Mouse (Mus musculus) heart, embryonic 15.5 days (tissue): Measurements from ENCODE around the gene Nbdy. TPM values are rescaled to one million over a fixed set of nuclear protein-coding genes. Genes with fewer than 3 reads are reported as not detected.
A peak's percentile ranks its signal among the peaks of the same experiment; 100 is the strongest.

Experiments used
- ATAC-seq: fragments of 200-750 bp; cut with Nextera tagmentation; replicated peaks from 2 replicates; pipeline ENCODE4 v1.8.0; 2017; ENCODE audit warnings: low read depth, moderate TSS enrichment; ENCODE audit not compliant: insufficient number of reproducible peaks, insufficient read depth, low FRiP score
- H3K27ac ChIP-seq: fragments of 300-500 bp; sonication (generic); 2 replicates; pipeline ENCODE4 v1.5.1; 2015; ENCODE audit warnings: mild to moderate bottlenecking, inconsistent platforms
- H3K27me3 ChIP-seq: fragments of 300-500 bp; sonication (generic); 2 replicates; pipeline ENCODE4 v1.6.1; 2015; ENCODE audit warnings: inconsistent platforms
- H3K36me3 ChIP-seq: fragments of 300-500 bp; sonication (generic); 2 replicates; pipeline ENCODE4 v1.6.1; 2015; ENCODE audit warnings: mild to moderate bottlenecking, inconsistent platforms
- H3K4me1 ChIP-seq: fragments of 300-500 bp; sonication (generic); replicated peaks from 2 replicates; pipeline ENCODE4 v1.6.1; 2015; ENCODE audit warnings: inconsistent platforms
- H3K4me2 ChIP-seq: fragments of 300-500 bp; sonication (generic); 2 replicates; pipeline ENCODE4 v1.6.1; 2015; ENCODE audit warnings: inconsistent platforms, mild to moderate bottlenecking, moderate library complexity
- H3K4me3 ChIP-seq: fragments of 300-500 bp; sonication (generic); 2 replicates; pipeline ENCODE4 v1.5.1; 2015; ENCODE audit warnings: mild to moderate bottlenecking, inconsistent platforms
- H3K9ac ChIP-seq: fragments of 300-500 bp; sonication (generic); 2 replicates; pipeline ENCODE4 v1.6.1; 2015; ENCODE audit warnings: mild to moderate bottlenecking, inconsistent platforms
- H3K9me3 ChIP-seq: fragments of 300-500 bp; sonication (generic); replicated peaks from 2 replicates; pipeline ENCODE4 v1.6.1; 2016; ENCODE audit warnings: inconsistent platforms
- WGBS: fragments of 180-500 bp; shearing (Covaris S2); methylation state at CpG from one replicate; pipeline ENCODE4 v1.1.7; 2015; ENCODE audit warnings: mixed read lengths; 5-methylcytosine and 5-hydroxymethylcytosine counted together
- polyA plus RNA-seq: library from polyadenylated mRNA; unstranded; fragments of >200 nt; fragmentation: Nextera tagmentation; extraction: Ambion mirVana; gene quantifications from 2 replicates; pipeline ENCODE4 v1.2.1, GENCODE M21; 2015

Gene Nbdy
- 73.7 and 75.6 TPM in 2 replicates for polyA plus RNA-seq

DNA sequence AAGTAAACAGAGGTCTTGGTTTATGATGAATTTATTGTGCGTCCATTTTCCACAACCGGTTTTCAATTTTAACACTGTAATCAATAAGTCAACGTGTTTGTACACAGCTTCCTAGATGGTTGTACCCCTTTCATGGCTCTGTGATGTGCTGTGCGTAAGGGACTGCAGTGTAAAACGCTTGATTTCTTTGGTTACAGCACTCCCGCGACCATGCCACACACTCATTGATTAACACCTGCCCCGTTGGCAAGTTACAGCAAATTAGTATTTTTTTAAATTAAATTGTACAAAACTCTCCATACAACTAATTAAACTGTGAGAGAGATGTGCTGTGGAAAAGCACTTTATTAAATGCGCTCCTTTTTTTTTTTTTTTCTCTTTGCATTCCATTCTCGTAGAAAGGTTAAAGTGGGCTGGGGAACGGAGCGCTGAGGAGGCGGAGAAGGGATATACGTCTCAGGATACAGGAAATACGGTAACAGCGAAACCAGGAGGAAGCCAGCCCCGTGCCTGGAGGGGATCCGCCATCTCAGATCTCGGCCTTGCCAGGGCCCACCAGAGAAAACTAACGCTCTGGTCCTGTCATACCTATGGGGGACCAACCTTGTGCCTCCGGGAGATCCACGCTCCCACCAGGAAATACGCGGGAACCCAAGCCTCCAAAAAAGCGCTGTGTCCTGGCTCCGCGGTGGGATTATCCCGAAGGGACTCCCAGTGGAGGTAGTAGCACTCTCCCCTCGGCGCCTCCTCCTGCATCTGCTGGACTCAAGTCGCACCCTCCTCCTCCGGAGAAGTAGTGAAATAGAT, at the start of gene Nbdy:
Nbdy (plus strand) TSS at position 481 of the 807 bp plus-strand sequence.
- Histone ChIP-seq H3K27ac (peak within 1 kb of the TSS; percentile 74), H3K9ac (peak within 1 kb of the TSS; percentile 67), H3K4me3 (peak within 1 kb of the TSS; percentile 66), H3K27me3 (no peaks in the 10 kb centered on the region), H3K9me3 (no peaks in the 10 kb centered on the region), H3K36me3 (no peaks in the 10 kb centered on the region), H3K4me2 (peak within 1 kb of the TSS; percentile 60), H3K4me1 (no peaks in the 10 kb centered on the region)
- WGBS: 8% methylated on average over 32 of the region's 32 CpGs
- ATAC-seq: peak; percentile 90

DNA sequence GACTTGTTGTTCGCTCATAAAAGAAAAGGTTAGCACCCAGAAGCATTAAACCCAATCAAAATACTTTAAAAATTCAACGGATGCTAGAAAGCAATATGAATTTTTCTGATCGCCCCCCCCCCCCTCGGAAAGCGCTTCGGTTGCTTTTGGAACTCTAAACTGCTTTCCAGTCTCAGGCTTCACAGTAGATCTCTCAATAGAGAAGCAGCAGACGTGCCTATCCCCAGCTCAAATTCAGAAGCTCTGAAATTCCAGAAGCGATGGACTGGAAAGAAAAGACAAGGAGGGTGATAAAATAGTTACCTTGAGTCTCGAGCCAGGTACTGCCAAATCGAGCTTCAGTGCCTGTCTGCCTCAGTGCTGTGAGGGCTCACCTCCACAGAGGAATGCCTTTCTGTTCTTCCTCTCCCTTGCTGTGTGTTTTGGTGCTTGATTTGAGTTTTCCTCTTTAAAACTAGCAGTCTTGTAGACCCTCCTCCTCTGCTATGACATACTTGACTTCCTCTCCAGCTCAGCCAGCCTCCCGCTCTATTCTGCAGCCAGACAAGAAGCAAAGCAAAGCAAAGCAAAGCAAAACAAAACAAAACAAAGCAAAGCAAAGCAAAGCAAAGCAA, 27.5 kb upstream of the Nbdy start, which contains the start of gene Kctd12b:
Kctd12b (minus strand) TSS at position 610 of the 614 bp plus-strand sequence.
- Histone ChIP-seq H3K4me1 (no peaks in the 10 kb centered on the region), H3K27me3 (no peaks in the 10 kb centered on the region), H3K9ac (peak within 1 kb of the TSS; percentile 41), H3K27ac (peak within 1 kb of the TSS; percentile 70), H3K36me3 (no peaks in the 10 kb centered on the region), H3K4me2 (peak within 1 kb of the TSS; percentile 53), H3K9me3 (no peaks in the 10 kb centered on the region), H3K4me3 (peak within 1 kb of the TSS; percentile 50)
- 0 out of 2 replicates have a peak, but pooled peaks have one; percentile 58 for ATAC-seq
- 21% methylated on average over 11 of the region's 11 CpGs for WGBS

DNA sequence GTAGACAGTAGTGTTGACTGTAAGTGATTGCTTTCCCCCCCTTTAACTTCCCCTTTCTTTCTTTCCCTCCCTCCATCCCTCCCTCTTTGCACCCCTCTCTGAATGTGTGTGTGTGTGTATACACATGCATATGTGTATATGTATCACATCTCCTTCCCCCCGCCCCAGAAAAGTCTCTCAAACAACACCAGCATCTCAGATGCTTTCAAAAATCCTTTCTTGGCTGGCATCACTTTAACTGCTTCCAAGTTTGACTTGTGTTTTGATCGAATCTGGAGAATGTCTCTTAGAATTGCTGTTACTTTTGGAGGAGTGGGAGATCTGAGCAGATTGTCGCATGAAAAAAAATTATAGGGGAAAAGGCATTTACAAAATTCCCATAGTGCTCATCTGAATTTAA, 22.9 kb upstream of the Nbdy start:
- H3K4me1 ChIP-seq: no peaks in the 10 kb centered on the region
- no peak overlapping the region for H3K9ac ChIP-seq
- no peak overlapping the region for H3K4me2 ChIP-seq
- WGBS: 63% methylated on average over 3 of the region's 3 CpGs
- H3K27ac ChIP-seq: no peak overlapping the region
- H3K27me3 ChIP-seq: no peaks in the 10 kb centered on the region
- no peaks in the 10 kb centered on the region for H3K36me3 ChIP-seq
- no peak for ATAC-seq
- H3K9me3 ChIP-seq: no peaks in the 10 kb centered on the region
- no peak overlapping the region for H3K4me3 ChIP-seq

DNA sequence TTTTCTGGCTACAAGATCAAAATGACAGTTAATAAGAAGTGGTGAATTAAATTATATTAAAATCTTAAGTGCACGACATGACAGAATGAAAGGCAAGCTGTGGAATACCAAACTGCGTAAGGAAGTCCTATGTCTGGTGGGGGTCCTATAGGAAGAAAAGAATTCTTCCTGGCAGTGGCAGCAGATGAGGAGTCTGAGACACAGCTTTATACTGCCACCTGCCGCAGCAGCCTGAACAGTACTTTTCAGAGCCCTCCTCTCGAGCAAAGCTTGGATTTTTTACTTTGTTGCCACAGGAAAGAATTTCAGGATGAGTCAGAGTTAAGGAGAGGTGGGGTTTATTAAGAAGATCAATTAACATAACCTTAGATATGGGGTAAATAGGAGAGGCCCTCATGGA, 15.7 kb upstream of the Nbdy start:
- 23% methylated on average over 4 of the region's 4 CpGs for WGBS
- Histone ChIP-seq H3K9ac (no peak overlapping the region), H3K4me1 (no peaks in the 10 kb centered on the region), H3K27me3 (no peaks in the 10 kb centered on the region), H3K27ac (no peak overlapping the region), H3K4me2 (no peak overlapping the region), H3K9me3 (no peaks in the 10 kb centered on the region), H3K4me3 (no peak overlapping the region), H3K36me3 (no peaks in the 10 kb centered on the region)
- ATAC-seq: no peak

DNA sequence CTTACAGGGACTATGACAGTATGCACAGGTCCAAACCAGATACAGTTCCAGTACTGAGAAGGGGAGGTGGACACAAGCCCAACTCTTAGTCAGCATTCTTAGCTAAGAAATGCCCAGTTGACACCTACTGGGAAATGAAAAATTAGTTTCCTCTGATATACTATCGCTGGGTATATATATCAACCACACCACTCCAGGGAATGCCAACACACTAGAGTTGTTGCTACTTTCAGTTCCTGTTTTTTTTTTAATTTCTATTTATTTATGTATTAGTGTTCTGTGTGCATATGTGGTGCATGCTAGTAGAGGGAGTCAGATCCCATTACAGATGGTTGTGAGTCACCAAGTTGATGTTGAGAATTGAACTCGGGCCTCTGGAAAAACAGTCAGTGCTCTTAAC, 6.7 kb upstream of the Nbdy start:
- Histone ChIP-seq H3K36me3 (no peaks in the 10 kb centered on the region), H3K9ac (no peak overlapping the region), H3K27me3 (no peaks in the 10 kb centered on the region), H3K4me2 (no peak overlapping the region), H3K4me3 (no peak overlapping the region), H3K4me1 (no peaks in the 10 kb centered on the region), H3K9me3 (no peaks in the 10 kb centered on the region), H3K27ac (no peak overlapping the region)
- no peak for ATAC-seq
- whole genome bisulfite sequencing: 78% methylated on average over 2 of the region's 2 CpGs

DNA sequence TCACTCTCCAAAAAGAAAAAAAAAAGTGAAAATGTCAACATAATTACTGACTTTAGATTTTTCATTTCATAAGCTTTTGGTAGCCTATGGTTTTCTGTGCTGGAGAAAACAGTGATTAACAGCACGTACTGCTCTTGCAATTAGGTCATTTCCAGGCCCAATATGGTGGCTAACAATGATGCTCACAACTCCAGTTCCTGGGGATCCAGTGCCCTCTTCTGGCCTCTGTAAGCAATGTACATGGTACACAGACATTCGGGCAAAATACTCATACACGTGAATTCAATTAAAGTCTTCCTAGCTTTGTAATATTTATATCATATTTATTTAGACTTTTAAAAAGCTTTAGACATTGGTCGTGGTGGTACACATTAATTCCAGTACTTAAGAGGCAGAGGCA, 3.8 kb upstream of the Nbdy start:
- Histone ChIP-seq H3K4me1 (no peaks in the 10 kb centered on the region), H3K27ac (no peak overlapping the region), H3K9me3 (no peaks in the 10 kb centered on the region), H3K36me3 (no peaks in the 10 kb centered on the region), H3K4me3 (no peak overlapping the region), H3K27me3 (no peaks in the 10 kb centered on the region), H3K4me2 (no peak overlapping the region), H3K9ac (no peak overlapping the region)
- 36% methylated on average over 4 of the region's 4 CpGs for WGBS
- no peak for ATAC-seq

DNA sequence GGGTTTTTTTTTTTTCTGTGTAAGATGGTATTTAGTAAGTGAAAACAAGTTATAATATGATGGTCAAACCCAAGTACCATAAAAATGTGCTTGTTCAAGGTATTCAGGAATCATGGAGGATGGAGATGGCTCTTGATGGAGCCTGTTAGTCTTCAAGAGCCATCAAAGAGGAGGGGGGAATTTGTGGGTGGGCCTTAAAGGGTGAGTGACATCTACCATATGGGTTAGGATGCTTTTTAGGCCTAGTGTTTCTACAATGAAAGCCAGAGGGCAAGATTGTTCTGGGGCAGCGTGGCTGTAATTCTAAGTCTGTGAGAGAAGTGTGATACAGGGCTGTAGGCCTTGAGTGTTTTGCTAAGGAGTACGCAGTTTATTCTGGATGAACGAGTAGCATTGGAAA, 1.0 kb downstream of the Nbdy start:
- Histone ChIP-seq H3K36me3 (no peaks in the 10 kb centered on the region), H3K27me3 (no peaks in the 10 kb centered on the region), H3K9me3 (no peaks in the 10 kb centered on the region), H3K9ac (no peak overlapping the region), H3K27ac (no peak overlapping the region), H3K4me3 (peak overlapping the region; percentile 66), H3K4me1 (no peaks in the 10 kb centered on the region), H3K4me2 (peak overlapping the region; percentile 55)
- WGBS: 29% methylated on average over 3 of the region's 3 CpGs
- ATAC-seq: no peak

DNA sequence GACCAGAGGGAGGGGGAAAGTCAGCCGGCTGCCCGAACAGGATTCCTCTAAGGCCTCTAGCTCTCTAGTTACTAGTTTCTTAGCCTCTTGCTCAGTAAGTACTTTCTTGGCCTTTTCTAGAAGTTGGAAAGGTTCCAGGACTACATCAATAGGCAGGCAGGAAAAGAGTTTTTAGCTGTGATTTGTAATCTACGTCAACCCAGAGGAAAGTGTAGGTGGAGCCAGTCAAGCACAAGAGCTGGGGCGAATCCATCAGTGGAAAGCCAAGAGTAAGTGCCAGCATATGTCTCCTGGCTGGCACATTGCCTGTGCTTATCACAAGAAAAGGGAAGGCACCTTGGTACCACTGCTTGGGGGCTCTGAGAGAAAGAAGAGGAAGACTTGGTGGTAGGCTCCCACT, 12.3 kb downstream of the Nbdy start:
- no peak overlapping the region for H3K9ac ChIP-seq
- no peaks in the 10 kb centered on the region for H3K27me3 ChIP-seq
- H3K9me3 ChIP-seq: no peaks in the 10 kb centered on the region
- 65% methylated on average over 4 of the region's 4 CpGs for WGBS
- ATAC-seq: no peak
- no peaks in the 10 kb centered on the region; the same call in 1 of the 2 replicates for H3K36me3 ChIP-seq
- H3K4me1 ChIP-seq: no peaks in the 10 kb centered on the region
- no peak overlapping the region for H3K4me3 ChIP-seq
- no peak overlapping the region for H3K4me2 ChIP-seq
- no peak overlapping the region for H3K27ac ChIP-seq

DNA sequence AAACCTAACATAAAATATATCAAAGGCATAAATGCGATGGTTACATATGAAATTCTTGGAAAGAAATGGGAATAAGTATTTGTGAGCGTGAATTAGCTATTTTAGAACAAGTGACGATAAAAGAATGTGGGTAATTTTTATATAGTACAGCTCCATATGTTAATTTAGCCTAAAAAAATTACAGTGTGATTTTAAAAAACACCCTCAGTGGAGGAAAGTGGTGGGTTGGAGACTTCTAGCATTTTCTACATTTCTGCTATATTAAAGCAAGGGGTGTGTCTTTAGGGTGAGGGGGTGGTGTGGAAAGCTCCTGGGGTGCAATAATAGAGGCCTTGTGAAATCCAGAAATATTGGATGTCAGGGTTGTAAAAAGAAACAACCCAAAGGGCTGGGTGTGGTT, 19.1 kb downstream of the Nbdy start:
- Histone ChIP-seq H3K4me2 (no peak overlapping the region), H3K9me3 (no peaks in the 10 kb centered on the region), H3K4me3 (no peak overlapping the region), H3K27ac (no peak overlapping the region), H3K27me3 (no peaks in the 10 kb centered on the region), H3K36me3 (no peaks in the 10 kb centered on the region), H3K9ac (no peak overlapping the region), H3K4me1 (no peaks in the 10 kb centered on the region)
- 83% methylated on average over 3 of the region's 3 CpGs for WGBS
- no peak for ATAC-seq

DNA sequence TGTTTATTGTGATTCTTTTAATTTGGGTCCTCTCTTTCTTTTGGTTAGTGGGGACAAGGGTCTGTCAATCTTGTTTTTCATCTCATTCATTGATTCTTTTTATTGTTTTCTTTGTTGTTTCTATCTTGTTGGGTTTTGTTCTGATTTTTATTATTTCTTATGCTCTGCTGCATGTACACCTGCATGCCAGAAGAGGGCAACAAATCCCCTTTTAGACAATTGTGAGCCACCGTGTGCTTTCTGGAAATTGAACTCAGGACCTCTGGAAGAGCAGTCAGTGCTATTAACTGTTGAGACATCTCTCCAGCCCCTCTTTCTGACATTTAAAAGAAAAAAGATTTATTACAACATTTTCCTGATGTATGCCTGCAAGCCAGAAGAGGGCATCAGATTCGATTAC, 25.8 kb downstream of the Nbdy start:
- Histone ChIP-seq H3K4me1 (no peaks in the 10 kb centered on the region), H3K36me3 (no peaks in the 10 kb centered on the region), H3K9ac (no peak overlapping the region), H3K27ac (no peak overlapping the region), H3K4me2 (no peak overlapping the region), H3K4me3 (no peak overlapping the region), H3K27me3 (no peaks in the 10 kb centered on the region), H3K9me3 (no peaks in the 10 kb centered on the region)
- WGBS: 35% methylated on average over 2 of the region's 2 CpGs
- ATAC-seq: no peak
